ENCODE assay signal across 27 mouse cellular contexts in the genomic region with DNA sequence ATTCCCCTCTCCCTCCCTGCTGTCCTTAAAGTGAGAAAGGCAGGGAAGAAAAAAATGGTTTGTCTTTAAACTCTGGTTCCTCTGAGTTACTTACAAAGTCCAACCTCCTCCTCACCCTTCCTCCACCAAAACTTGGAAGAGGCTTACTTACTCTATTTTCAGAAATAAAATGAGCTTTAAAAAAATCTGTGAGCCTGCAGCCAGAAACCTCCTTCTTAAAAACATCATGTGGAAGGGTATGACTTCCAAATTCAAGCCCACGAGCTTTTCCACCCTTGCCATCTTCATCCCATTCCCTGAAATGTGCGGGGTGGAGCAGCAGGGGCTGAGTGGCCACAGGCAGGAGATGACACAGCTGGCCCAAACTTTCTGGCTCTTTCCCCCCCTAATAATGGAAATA. TPM values are rescaled to one million over a fixed set of nuclear protein-coding genes. Genes with fewer than 3 reads are reported as not detected.
DNase-seq lines count a peak whose midpoint lies in the region; ATAC-seq and TF ChIP-seq lines count a peak whose summit lies in the region.
"Had no signal": no experiment of that assay in that cellular context is flagged by ENCODE, and none has a peak within 500 bp of the region (broad histone marks: within the 10 kb centered on the region; RNA-seq: fewer than 3 reads in every experiment).

No protein-coding gene starts in this region.

- no peak for DNase-seq in frontal cortex, postnatal 10 days (ENCODE audit: low spot score in 2 of 2)
- DNase-seq in left cerebral cortex, adult 18-20 months (ENCODE audit: low spot score in 2 of 2): peak; percentile 17 to 30
- no peak for DNase-seq in left cerebral cortex, postnatal 4 days
- DNase-seq in left cerebral cortex, adult 2 months (ENCODE audit: extremely low spot score in 1 of 2, low spot score in 2 of 2): no peak
- peak; percentile 81 for DNase-seq in telencephalon, adult 2 months (ENCODE audit: low read depth, low spot score)
- DNase-seq in spleen, postnatal 10 days (ENCODE audit: low spot score in 2 of 2): no peak
- DNase-seq: adrenal gland, adult 8-10 months; adrenal gland, postnatal 36 days; B cell, adult 2 months; cerebellum, adult 11 months; cerebellum, adult 8-10 months; cerebellum, postnatal 14 days; embryo, embryonic 11 days; gastrocnemius, postnatal 14 days; heart, postnatal 4 days had no signal

- TF ChIP-seq CTCF in left cerebral cortex, adult 2 months (IDR thresholded peaks at IDR 0.05): no peak

- 0 out of 2 replicates have a peak overlapping the region, but pooled peaks have one; percentile 15 for H3K27ac ChIP-seq in left cerebral cortex, adult 2 months
- H3K27ac ChIP-seq: embryonic facial prominence, embryonic 15.5 days; forebrain, embryonic 10.5 days; heart, embryonic 13.5 days; hindbrain, embryonic 12.5 days had no signal

- no peak overlapping the region for H3K4me3 ChIP-seq in left cerebral cortex, adult 2 months
- H3K4me3 ChIP-seq: embryonic facial prominence, embryonic 15.5 days; erythroblast, embryonic 14.5 days; forebrain, embryonic 10.5 days; heart, embryonic 13.5 days; hindbrain, embryonic 12.5 days had no signal

- peak; percentile 93 for ATAC-seq in frontal cortex, adult (ENCODE audit: low TSS enrichment)
- ATAC-seq: CD4-positive, CD25-positive, alpha-beta regulatory T cell, adult 4 months; forebrain, embryonic 16.5 days; hindbrain, embryonic 16.5 days had no signal

- intact Hi-C loops in left cerebral cortex, postnatal 4 days (cut with DNase I): no loop called here
- intact Hi-C loops in left cerebral cortex, adult 2 months (cut with DNase I): no loop called here

RNA-seq across cellular contexts. Expression of a gene that starts 22.0 kb away (rescaled TPM):
- total RNA-seq in left cerebral cortex, adult 18-20 months (2021): under 1 TPM in 1 of 2 experiments, not detected in 1; 0.07 TPM
- total RNA-seq in left cerebral cortex, postnatal 4 days (2021): not detected
- total RNA-seq in left cerebral cortex, adult 2 months (2021): not detected
- total RNA-seq: adrenal gland, adult 8-10 months; adrenal gland, postnatal 36 days; common myeloid progenitor, adult 5-6 weeks; gastrocnemius, adult 18-20 months; gastrocnemius, postnatal 14 days; heart, adult 8-10 months; heart, postnatal 4 days had no signal

RNA-seq across cellular contexts. Expression of a gene that starts 24.2 kb away (rescaled TPM):
- not detected for total RNA-seq in left cerebral cortex, adult 18-20 months (2021)
- total RNA-seq in left cerebral cortex, postnatal 4 days (2021): not detected
- not detected for total RNA-seq in left cerebral cortex, adult 2 months (2021)
- total RNA-seq: adrenal gland, adult 8-10 months; adrenal gland, postnatal 36 days; common myeloid progenitor, adult 5-6 weeks; gastrocnemius, adult 18-20 months; gastrocnemius, postnatal 14 days; heart, adult 8-10 months; heart, postnatal 4 days had no signal

Comparison
In these comparisons a context has a peak if more than half of its experiments do, and no peak if none do; other contexts are left out.
1. DNase-seq: peak in left cerebral cortex, adult 18-20 months (2 of 2) and telencephalon, adult 2 months (single experiment); none in frontal cortex, postnatal 10 days (0 of 2), left cerebral cortex, postnatal 4 days (single experiment), left cerebral cortex, adult 2 months (0 of 2) and spleen, postnatal 10 days (0 of 2).